In genomic region chr16:58669917-58670630, GRCm38 (mm10) we compare ENCODE assay signal across 8 mouse cellular contexts. TPM values are rescaled to one million over a fixed set of nuclear protein-coding genes. Genes with fewer than 3 reads are reported as not detected.
DNase-seq lines count a peak whose midpoint lies in the region; ATAC-seq and TF ChIP-seq lines count a peak whose summit lies in the region.

TSS of gene Cpox (plus strand) at chr16:58670292.

- DNase-seq in forebrain, embryonic 14.5 days (ENCODE audit: low spot score): peak; percentile 90
- peak; percentile 79 to 80 for DNase-seq in heart, postnatal 14 days
- peak; percentile 80 for DNase-seq in layer of hippocampus, adult 11-12 months (ENCODE audit: low spot score)
- peak; percentile 82 for DNase-seq in lung, adult 18-20 months
- peak; percentile 85 for DNase-seq in testis, postnatal 14 days (ENCODE audit: low spot score)

- H3K9ac ChIP-seq in ES-Bruce4 (ENCODE audit: low read depth, poor library complexity, severe bottlenecking): peak within 1 kb of the TSS; percentile 78
- peak within 1 kb of the TSS; percentile 85 for H3K9ac ChIP-seq in forebrain, embryonic 14.5 days (ENCODE audit: low read length)
- peak within 1 kb of the TSS; percentile 77 for H3K9ac ChIP-seq in neural tube, embryonic 15.5 days (replicated peaks)

- no peaks in the 10 kb centered on the region for H3K27me3 ChIP-seq in ES-Bruce4 (ENCODE audit: control insufficient read depth, insufficient read depth, low read length, poor library complexity, severe bottlenecking)
- no peaks in the 10 kb centered on the region for H3K27me3 ChIP-seq in forebrain, embryonic 14.5 days (replicated peaks; ENCODE audit: control insufficient read depth, insufficient read depth, low read length)
- no peaks in the 10 kb centered on the region for H3K27me3 ChIP-seq in neural tube, embryonic 15.5 days (replicated peaks)

- TF ChIP-seq EP300 in ES-Bruce4 (IDR thresholded peaks at IDR 0.05; ENCODE audit: insufficient read depth, low read depth, low read length): no peak

- ATAC-seq in cerebellum, adult (ENCODE audit: insufficient number of reproducible peaks, low FRiP score, low TSS enrichment): peak; percentile 97
- peak; percentile 98 for ATAC-seq in forebrain, embryonic 14.5 days
- peak; percentile 99 for ATAC-seq in neural tube, embryonic 15.5 days (ENCODE audit: low FRiP score)

- H3K4me3 ChIP-seq in ES-Bruce4 (ENCODE audit: low read depth, low read length): peak within 1 kb of the TSS; percentile 94
- peak within 1 kb of the TSS; percentile 84 for H3K4me3 ChIP-seq in forebrain, embryonic 14.5 days (ENCODE audit: low read depth, low read length)
- H3K4me3 ChIP-seq in neural tube, embryonic 15.5 days (replicated peaks): peak within 1 kb of the TSS; percentile 79

- peaks cover 16% of the 10 kb centered on the region for H3K36me3 ChIP-seq in ES-Bruce4 (ENCODE audit: control insufficient read depth, insufficient read depth, low read length, poor library complexity, severe bottlenecking)
- peaks cover 12% of the 10 kb centered on the region; the same call in 1 of the 2 replicates for H3K36me3 ChIP-seq in forebrain, embryonic 14.5 days (ENCODE audit: control insufficient read depth, insufficient read depth, low read length)
- H3K36me3 ChIP-seq in neural tube, embryonic 15.5 days: peaks cover 15% of the 10 kb centered on the region

- no peaks in the 10 kb centered on the region for H3K9me3 ChIP-seq in ES-Bruce4 (replicated peaks; ENCODE audit: control insufficient read depth, insufficient read depth, low read length, poor library complexity, severe bottlenecking)
- H3K9me3 ChIP-seq in forebrain, embryonic 14.5 days (replicated peaks; ENCODE audit: control insufficient read depth, low read length): no peaks in the 10 kb centered on the region
- H3K9me3 ChIP-seq in neural tube, embryonic 15.5 days (replicated peaks): no peaks in the 10 kb centered on the region

- no peaks in the 10 kb centered on the region for H3K4me1 ChIP-seq in ES-Bruce4 (ENCODE audit: control insufficient read depth, insufficient read depth, low read length)
- no peaks in the 10 kb centered on the region for H3K4me1 ChIP-seq in forebrain, embryonic 14.5 days (ENCODE audit: control insufficient read depth, insufficient read depth, low read length)
- H3K4me1 ChIP-seq in neural tube, embryonic 15.5 days: peaks cover 23% of the 10 kb centered on the region

- peak; percentile 64 for TF ChIP-seq POLR2A in ES-Bruce4 (IDR thresholded peaks at IDR 0.05; ENCODE audit: insufficient read depth, low read length)

- H3K4me2 ChIP-seq in forebrain, embryonic 14.5 days (ENCODE audit: low read length): peak within 1 kb of the TSS; percentile 88
- peak within 1 kb of the TSS; percentile 65 for H3K4me2 ChIP-seq in neural tube, embryonic 15.5 days

- no peak within 1 kb of the TSS for H3K27ac ChIP-seq in ES-Bruce4 (ENCODE audit: insufficient read depth, low read length)
- H3K27ac ChIP-seq in forebrain, embryonic 14.5 days (ENCODE audit: low read depth, low read length): peak within 1 kb of the TSS; percentile 79
- peak within 1 kb of the TSS; percentile 85 for H3K27ac ChIP-seq in neural tube, embryonic 15.5 days (replicated peaks)

- under 1% methylated on average over 51 of the region's 51 CpGs for WGBS in forebrain, embryonic 14.5 days
- under 1% methylated on average over 47 of the region's 51 CpGs for WGBS in neural tube, embryonic 15.5 days

- intact Hi-C loops in heart, postnatal 14 days (cut with DNase I): loop anchor here (2.0 to 10.0 kb wide), 2 partner anchors 59 to 375 kb away; no protein-coding TSS in a partner anchor

- no peak for TF ChIP-seq CTCF in ES-Bruce4 (IDR thresholded peaks at IDR 0.05; ENCODE audit: low read depth, low read length)

RNA-seq across cellular contexts. Expression of gene Cpox, which starts in this region (rescaled TPM):
- polyA plus RNA-seq in ES-Bruce4 (2011; ENCODE audit: insufficient read depth, insufficient read length, low read depth, missing spikeins): 32.7 and 35.2 TPM in 2 replicates
- 8.9 and 9.1 TPM in 2 replicates for polyA plus RNA-seq in forebrain, embryonic 14.5 days (2014; fragmentation: Nextera tagmentation; extraction: Ambion mirVana)
- total RNA-seq in heart, postnatal 14 days (2021): 10 to 100 TPM; 29.3 to 30.6 TPM
- 15.8 and 20.3 TPM in 2 replicates for polyA plus RNA-seq in neural tube, embryonic 15.5 days (2015; fragmentation: Nextera tagmentation; extraction: Ambion mirVana)
